Mouse (Mus musculus): ENCODE results near the gene Immp2l. TPM values are rescaled to one million over a fixed set of nuclear protein-coding genes. Genes with fewer than 3 reads are reported as not detected.
"Not testable (repeated sequence)": the region's sequence is repeated elsewhere in the genome, so short reads cannot be mapped to it uniquely, and the experiment has no call there.

Immp2l gene
- total RNA-seq, 2 experiments from 2014 or later = 5.2 to 8.1 TPM

GRCm38 (mm10) chr12:41689809-41690208 is 665.9 kb downstream of the Immp2l start:
- no peak for DNase-seq

- no peak for DNase-seq
Observed at GRCm38 (mm10) chr12:41710608-41711007, 686.7 kb downstream of the Immp2l start.

GRCm38 (mm10) chr12:41716946-41717345 is 693.1 kb downstream of the Immp2l start:
- DNase-seq = no peak

- DNase-seq = no peak
Observed at GRCm38 (mm10) chr12:41724585-41724984, 700.7 kb downstream of the Immp2l start.

GRCm38 (mm10) chr12:41726720-41727119 is 702.8 kb downstream of the Immp2l start:
- DNase-seq = no peak

- no peak for DNase-seq
Observed at GRCm38 (mm10) chr12:41727221-41727620, 703.3 kb downstream of the Immp2l start.

- no peak for DNase-seq
Observed at GRCm38 (mm10) chr12:41727764-41728338, 704.0 kb downstream of the Immp2l start.

- DNase-seq = no peak
Observed at GRCm38 (mm10) chr12:41728467-41728866, 704.6 kb downstream of the Immp2l start.

- no peak for DNase-seq
Observed at GRCm38 (mm10) chr12:41729780-41730179, 705.9 kb downstream of the Immp2l start.

- no peak for DNase-seq
Observed at GRCm38 (mm10) chr12:41733168-41733567, 709.3 kb downstream of the Immp2l start.

GRCm38 (mm10) chr12:41742887-41743286 is 719.0 kb downstream of the Immp2l start:
- no peak for DNase-seq

GRCm38 (mm10) chr12:41763396-41763795 is 739.5 kb downstream of the Immp2l start:
- DNase-seq = no peak

GRCm38 (mm10) chr12:41773961-41774360 is 750.1 kb downstream of the Immp2l start:
- no peak for DNase-seq

GRCm38 (mm10) chr12:41774623-41775323 is 750.9 kb downstream of the Immp2l start:
- DNase-seq = no peak

- DNase-seq = not testable (repeated sequence)
Observed at GRCm38 (mm10) chr12:41777762-41778161, 753.9 kb downstream of the Immp2l start.

GRCm38 (mm10) chr12:41793681-41794080 is 769.8 kb downstream of the Immp2l start:
- not testable (repeated sequence) for DNase-seq

GRCm38 (mm10) chr12:41829517-41829916 is 805.6 kb downstream of the Immp2l start:
- DNase-seq = no peak

GRCm38 (mm10) chr12:41831731-41832130 is 807.8 kb downstream of the Immp2l start:
- DNase-seq = no peak

GRCm38 (mm10) chr12:41834646-41835045 is 810.8 kb downstream of the Immp2l start:
- DNase-seq = no peak

- no peak for DNase-seq
Observed at GRCm38 (mm10) chr12:41838334-41838847, 814.5 kb downstream of the Immp2l start.

- no peak for DNase-seq
Observed at GRCm38 (mm10) chr12:41839241-41839640, 815.4 kb downstream of the Immp2l start.

- no peak for DNase-seq
Observed at GRCm38 (mm10) chr12:41842694-41843329, 818.9 kb downstream of the Immp2l start.

- no peak for DNase-seq
Observed at GRCm38 (mm10) chr12:41851896-41852470, 828.1 kb downstream of the Immp2l start.

Measured in heart, postnatal 4 days (tissue).